Mouse (Mus musculus): ENCODE results near the gene Fyn.

DNA sequence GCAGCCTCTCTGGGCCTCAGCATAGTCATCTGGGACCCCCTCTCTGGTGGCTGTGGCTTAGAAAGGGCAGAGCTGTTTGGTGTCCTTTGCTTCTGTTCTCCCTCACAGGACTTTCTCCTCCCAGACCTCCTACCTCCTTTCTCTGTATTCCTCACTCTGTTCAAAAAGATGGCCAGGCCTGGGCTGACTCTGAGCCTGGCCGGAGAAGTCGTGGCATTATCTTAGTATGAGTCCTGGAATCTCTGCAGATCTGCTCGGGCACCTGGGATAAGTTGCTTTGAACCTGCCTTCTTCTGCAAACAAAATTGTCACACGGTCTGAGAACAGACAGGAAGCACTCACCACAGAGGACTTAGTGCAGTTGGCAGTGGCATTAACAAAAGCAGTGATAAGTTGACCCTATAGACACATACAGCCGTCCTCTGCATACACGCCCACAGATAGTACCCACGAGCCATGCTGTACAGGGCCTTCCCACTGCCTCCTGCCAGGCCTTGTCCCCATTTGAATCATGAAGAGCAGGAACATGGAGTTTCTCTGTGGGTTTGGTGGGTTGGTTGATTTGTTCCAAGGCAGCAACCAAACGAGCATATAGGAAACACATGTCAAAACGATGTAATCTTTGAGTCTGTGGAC is 171.5 kb downstream of the Fyn start:
- TF ChIP-seq CTCF (IDR thresholded peaks at IDR 0.05; ENCODE audit: low read depth, low read length) (no peak), POLR2A (IDR thresholded peaks at IDR 0.05; ENCODE audit: extremely low read depth, insufficient read depth, low read length) (no peak)
